Mouse (Mus musculus) lung, postnatal 14 days (tissue): ENCODE data around the gene Creg2.
"Not testable (repeated sequence)": the region's sequence is repeated elsewhere in the genome, so short reads cannot be mapped to it uniquely, and the experiment has no call there.

Experiments
- DNase-seq: peaks from one replicate; pipeline ENCODE4 v3.0.0; 2021

Gene Creg2

GRCm38 (mm10) chr1:39650435-39651240 lies 636 bp downstream of the Creg2 start:
- peak; percentile 50 for DNase-seq

- DNase-seq, result no peak
Observed at GRCm38 (mm10) chr1:39649691-39650434, 1.4 kb downstream of the Creg2 start.

DNA sequence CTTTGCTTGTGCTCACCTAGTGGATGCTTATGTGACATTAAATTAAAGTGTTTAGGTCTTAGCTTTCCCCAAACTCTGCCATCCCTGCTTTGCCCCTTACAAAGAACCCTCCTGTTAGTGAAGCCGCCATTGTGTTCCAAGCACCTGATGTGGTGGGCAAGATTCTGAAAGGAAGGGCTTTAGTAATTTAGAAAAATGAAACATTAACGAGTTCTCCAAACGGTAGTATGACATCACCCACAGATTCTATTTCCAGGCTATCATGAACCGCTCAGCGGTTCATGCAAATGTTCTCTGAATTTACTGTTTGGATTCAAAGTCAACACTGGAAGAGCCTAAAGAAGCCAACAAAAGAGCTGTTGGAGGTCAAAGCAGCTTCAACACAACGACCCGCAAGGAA lies 2.7 kb downstream of the Creg2 start:
- no peak for DNase-seq

DNA sequence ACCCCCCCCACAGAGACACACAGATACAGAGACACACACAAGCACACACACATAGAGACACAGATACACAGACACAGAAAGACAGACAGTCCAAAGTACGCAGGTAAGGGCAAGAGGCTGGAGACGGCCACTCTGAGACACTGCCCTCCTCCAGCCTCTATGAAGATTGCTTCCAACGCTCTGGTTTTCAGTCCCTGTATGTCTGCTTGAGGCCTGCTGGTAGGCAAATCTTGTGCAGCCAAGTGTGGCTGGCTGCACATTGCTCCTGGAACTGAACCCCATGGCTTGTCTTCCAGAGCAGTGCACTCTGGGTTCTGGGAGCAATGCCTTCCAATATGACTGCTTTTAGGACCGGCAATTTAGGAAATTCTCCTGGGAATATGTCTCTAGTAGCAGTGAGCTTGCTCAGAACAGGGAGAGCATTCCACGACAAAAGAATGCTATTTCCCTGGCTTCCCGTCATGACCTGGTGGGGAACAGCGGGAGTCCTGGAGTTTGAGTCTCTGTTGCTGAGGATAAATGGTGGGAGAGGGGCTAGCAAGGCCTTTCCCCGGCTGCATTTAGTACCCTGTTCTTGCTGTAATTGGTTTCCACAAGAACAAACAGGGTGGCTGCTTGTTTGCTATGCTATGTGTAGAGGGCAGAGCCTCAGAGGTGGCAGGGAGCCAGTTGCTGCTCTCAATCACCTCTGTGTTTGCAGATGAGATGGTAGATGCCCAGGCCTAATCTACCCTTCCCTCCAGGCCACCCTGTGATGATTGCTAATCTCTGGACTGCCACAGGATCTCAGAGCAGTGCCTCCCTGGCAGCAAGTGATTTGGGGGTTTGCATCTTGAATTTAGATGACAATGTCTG lies 5.1 kb downstream of the Creg2 start:
- no peak for DNase-seq

GRCm38 (mm10) chr1:39644333-39644732 lies 6.9 kb downstream of the Creg2 start:
- DNase-seq, result no peak

DNA sequence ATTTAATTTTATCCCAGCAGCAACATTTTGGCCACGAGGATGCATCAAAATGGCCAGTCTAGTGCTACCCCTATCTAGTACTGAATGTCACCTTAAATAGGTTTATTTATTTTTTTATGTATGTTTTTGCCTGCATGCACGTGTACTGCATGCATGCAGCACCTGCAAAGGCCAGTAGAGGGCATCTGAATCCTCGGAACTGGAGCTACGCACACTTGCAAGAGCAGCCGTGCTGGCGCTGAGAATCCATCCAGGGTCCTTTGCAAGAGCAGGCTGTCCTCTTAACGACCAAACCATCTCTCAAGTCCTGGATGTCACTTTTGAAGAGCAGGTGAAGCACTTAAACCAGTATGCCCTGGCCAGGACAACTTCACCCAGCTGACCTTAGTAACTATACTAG lies 9.6 kb downstream of the Creg2 start:
- DNase-seq, result no peak

GRCm38 (mm10) chr1:39637139-39637538 lies 14.1 kb downstream of the Creg2 start:
- DNase-seq, result no peak

DNA sequence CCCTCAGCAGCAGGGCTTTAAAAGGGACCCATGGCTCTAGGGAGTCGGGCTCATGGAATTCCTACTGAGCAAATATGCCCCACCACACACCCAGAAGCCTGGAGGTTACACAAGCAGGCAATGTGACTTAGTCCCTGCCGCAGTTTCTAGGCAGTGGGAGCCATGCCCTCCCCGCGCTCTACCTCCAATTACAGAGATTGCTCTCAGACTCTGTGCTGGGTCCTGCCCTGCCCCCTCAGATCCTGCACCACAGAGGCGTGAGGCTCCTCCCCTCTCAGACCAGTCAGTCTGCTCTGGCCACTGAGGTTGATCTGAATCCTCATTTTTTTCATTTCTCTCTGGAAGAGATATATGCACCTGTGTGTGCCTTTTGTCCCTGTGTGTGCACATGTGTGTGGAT lies 14.6 kb downstream of the Creg2 start:
- DNase-seq, result no peak

DNA sequence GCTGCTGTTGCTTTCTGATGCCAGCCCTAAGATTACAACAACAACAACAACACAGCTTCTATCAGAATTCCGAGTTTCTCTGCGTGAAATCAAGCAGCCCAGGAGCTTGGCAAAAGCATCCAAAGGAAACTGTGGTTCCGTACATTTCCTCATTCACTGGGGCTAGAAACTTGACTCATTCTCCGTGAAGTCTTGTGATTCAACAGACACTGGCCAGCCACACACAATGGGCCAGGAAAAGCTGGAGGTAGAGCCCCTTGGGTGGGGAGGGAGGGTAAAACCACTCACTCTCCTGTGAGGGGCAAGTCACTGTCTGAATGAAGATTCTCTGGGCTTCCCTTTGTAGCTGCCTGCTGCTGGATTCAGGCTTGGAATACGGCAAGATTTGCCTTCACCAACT lies 15.1 kb downstream of the Creg2 start:
- DNase-seq, result no peak

- DNase-seq, result no peak
Observed at GRCm38 (mm10) chr1:39628606-39629005, 22.7 kb downstream of the Creg2 start.

GRCm38 (mm10) chr1:39625491-39625890 lies 25.8 kb downstream of the Creg2 start:
- DNase-seq, result no peak

- no peak for DNase-seq
Observed at GRCm38 (mm10) chr1:39623729-39624128, 27.5 kb downstream of the Creg2 start.

GRCm38 (mm10) chr1:39623106-39623505 lies 28.2 kb downstream of the Creg2 start:
- DNase-seq, result no peak

DNA sequence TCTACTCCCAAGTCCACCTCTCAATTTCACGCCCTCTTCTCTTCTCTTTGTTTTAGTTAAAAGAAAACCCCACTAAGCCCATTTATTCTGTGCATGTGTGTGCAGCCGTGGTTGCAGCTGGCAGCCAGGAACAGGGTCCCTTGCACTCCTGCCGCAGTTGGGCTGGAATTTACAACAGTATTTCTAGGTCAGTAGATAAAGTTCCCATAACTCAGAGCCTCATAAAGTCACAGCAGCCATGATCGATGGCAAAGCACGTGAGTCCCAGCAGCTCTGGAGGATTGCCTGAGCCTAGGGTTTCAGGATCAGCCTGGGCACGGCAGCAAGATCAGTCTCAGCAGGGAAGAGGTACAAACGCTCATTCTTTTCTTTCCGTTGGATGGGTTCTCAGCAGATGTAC lies 32.8 kb downstream of the Creg2 start:
- DNase-seq, result no peak

GRCm38 (mm10) chr1:39615526-39615925 lies 35.7 kb downstream of the Creg2 start:
- DNase-seq, result no peak

DNA sequence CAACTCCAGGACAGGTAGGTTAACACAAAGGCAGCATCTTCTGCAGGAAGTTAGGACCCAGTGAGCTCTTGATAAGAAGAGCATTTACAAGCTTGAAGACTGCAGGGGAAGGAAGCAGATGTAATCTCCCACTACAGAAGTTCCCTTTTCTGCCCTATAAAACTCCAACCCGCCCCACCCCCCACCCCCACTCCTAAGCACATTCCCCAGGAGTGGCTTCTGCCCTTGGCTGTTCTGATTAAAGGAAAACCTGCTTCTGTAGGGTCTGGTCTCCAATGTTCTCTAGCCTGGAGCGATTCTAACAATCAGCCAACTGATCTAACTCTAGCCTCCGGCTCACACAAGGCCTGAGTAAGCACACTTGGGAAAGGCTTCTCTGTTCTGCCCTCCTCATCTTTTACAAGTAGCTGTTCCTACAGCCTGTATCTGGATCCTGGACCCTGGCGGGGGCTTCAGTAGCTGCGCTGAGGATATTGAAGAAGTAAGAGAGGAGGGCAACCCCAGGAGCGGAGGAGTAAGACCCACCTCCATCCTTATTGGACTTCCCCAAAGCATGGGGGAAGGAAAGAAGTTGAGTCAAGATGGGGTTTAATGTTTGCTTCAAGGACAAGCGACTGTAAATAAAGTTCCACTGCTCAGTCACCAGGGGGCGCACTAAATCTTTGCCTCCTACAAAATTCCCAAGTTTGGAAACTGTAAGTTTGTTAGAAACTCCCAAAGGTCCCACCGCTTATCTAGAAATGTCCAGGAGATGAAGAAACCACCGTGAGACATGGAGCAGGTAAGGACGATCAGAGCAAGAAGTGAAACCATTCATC lies 36.6 kb downstream of the Creg2 start:
- peak; percentile 62 for DNase-seq

- DNase-seq, result no peak
Observed at GRCm38 (mm10) chr1:39613061-39613460, 38.2 kb downstream of the Creg2 start.

- no peak for DNase-seq
Observed at GRCm38 (mm10) chr1:39612491-39612890, 38.8 kb downstream of the Creg2 start.

- no peak for DNase-seq
Observed at GRCm38 (mm10) chr1:39608534-39608933, 42.7 kb downstream of the Creg2 start.

GRCm38 (mm10) chr1:39602477-39602876 lies 48.8 kb downstream of the Creg2 start:
- no peak for DNase-seq

GRCm38 (mm10) chr1:39598726-39599125 lies 52.5 kb downstream of the Creg2 start:
- no peak for DNase-seq

DNA sequence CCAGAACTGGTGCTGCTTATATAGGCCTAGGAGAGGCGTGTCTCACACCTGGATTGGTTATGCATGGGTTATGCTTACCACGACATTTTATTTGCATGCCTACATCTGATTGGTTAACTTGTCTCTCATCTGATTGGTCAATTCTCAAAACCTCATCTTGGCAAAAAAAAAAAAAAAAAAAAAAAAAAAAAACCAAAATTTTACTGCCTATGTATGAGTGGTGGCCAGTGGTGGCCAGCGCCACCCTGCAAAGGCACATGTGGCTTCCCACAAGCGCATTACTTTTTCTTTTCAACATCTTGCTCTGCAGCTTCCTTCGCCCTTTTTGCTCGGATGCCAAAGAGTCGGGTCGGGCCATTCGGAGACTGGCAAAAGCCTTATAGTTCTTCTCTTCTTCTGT lies 54.1 kb downstream of the Creg2 start:
- DNase-seq, result not testable (repeated sequence)

- no peak for DNase-seq
Observed at GRCm38 (mm10) chr1:39593836-39594235, 57.4 kb downstream of the Creg2 start.
